Mouse (Mus musculus) embryo, embryonic 10.5 days (tissue): ENCODE measurements around the gene Fstl3.
A peak's percentile ranks its signal among the peaks of the same experiment; 100 is the strongest.

ENCODE experiments used
- DNase-seq: peaks from one replicate; pipeline ENCODE4 v3.0.0-alpha.2; 2015; ENCODE audit warnings: low spot score

Gene Fstl3

DNA sequence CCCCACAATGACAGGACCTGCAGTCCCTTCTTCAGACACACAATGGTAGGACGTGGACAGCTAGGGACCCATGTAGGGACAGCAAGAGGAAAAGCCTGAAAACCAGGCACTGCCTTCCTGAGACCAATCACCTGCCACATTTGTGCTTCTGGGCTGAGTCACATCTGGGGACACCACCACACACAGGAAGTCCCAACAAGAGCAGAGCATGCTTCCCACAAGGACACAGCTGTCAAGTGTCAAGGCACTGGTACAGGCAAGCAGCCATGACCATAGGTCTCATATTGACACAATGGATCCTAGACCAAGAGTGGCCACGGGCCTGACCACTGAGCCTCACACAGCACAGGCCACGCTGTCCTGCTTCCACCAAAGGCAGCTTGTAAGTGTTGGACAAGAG, 14.2 kb upstream of the Fstl3 start:
- DNase-seq: no peak

DNA sequence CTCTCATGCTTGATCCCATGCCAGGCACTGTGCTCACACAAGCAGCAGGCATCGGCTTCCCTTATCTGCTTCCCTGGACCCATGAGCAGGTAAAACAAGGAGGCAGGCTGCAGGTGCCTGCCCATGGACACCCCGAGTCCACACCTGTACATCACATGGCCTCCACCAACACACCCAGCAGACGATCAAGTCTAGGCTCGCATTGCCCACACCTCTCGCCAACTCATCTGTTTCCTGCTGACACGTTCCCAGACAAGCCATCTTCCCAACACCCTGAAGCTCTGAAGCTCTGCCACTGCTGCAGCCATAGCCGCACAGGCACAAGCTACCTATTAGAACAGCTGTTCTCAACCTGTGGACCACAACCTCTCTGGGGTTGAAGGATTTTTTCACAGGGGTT, 12.8 kb upstream of the Fstl3 start:
- DNase-seq: no peak

DNA sequence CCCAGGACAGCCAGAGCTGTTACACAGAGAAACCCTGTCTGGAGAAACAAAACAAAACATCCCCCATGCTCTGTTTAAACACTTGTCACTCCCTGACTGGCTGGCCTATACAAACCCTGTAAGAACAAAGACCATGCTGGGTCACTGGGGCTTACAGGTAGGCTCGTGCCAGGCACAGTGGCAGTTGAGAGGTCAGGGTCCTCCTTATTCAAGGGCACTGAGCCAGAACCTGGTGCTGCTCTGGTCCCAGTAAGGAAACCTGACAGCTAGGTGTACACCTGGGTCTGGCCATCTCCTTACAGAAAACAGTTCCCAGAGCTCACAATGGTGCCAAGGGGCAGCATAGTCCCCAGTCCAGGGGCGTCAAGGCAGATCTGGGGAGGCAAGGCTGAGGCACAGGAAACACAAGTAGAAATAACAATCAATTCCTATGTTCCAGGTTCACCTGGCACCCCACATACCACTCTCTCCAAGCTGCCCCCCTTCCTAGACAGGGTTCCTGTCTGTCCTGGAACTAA, 11.8 kb upstream of the Fstl3 start:
- DNase-seq: no peak

DNA sequence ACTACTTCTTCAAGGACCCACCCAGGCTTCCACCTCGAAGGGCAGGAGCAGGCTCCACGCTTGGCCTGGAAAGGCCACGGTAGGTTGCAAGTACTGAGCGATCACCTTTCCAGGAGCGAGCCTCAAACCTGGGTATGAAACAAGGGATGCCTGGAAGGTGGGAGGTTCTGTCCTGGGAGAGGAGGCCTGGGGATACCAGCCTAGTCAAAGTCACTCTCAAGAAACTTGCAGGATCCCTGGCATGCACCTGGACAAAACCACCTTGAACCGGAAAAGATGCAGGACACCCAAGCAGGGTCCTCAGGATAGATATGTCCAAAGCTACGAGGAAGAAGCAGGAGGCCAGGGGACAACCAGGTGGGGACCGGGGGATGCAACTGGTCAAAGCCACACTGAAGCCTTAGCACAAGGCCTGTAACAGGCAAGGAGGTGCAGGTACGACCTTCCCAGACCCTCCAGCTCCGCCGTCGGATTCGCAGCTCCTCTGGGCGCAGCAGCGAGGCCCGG, 11.0 kb upstream of the Fstl3 start:
- no peak for DNase-seq

DNA sequence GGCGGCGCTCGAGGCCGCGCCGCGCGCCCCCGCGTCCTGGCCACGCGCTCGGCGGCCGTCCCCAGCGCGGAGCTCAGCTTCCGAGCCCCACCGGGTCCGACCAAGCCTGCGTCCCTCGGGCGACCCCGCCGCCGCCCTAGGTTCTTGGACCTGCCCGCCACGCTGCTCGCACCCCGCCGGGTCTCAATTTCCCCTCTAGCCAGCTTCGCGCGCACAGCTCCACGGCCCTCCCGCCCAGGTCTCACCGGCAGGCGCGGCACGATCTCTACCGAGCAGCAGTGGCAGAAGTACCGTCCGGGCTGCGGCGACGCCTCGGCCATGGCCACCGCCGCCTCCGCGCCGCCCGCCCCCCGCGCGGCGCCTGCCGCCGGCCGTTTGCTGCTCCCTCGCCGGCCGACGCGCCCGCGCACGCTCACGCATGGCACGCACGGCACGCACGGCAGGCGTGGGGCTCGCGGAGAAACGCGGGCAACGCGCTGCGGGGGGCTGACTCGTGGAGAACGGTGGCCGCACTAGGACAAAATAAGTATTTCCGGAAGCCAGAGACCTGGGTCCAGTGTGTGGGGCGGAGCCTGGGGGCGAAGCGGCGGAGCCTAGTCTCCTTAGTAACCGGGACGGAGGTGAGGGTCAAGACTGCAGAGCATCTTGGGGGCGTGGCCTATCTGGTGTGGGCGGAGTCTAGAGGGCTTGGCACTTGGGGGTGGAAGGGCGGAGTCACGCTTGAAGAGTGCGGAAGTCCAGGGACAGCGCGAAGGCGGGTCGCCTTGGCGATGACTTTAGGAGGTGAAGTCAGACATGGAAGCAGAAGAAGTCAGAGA, 10.4 kb upstream of the Fstl3 start, which contains the start of gene Rnf126:
Gene Rnf126 (minus strand): TSS at position 445 of the 818 bp plus-strand sequence.
- peak; percentile 100 for DNase-seq

DNA sequence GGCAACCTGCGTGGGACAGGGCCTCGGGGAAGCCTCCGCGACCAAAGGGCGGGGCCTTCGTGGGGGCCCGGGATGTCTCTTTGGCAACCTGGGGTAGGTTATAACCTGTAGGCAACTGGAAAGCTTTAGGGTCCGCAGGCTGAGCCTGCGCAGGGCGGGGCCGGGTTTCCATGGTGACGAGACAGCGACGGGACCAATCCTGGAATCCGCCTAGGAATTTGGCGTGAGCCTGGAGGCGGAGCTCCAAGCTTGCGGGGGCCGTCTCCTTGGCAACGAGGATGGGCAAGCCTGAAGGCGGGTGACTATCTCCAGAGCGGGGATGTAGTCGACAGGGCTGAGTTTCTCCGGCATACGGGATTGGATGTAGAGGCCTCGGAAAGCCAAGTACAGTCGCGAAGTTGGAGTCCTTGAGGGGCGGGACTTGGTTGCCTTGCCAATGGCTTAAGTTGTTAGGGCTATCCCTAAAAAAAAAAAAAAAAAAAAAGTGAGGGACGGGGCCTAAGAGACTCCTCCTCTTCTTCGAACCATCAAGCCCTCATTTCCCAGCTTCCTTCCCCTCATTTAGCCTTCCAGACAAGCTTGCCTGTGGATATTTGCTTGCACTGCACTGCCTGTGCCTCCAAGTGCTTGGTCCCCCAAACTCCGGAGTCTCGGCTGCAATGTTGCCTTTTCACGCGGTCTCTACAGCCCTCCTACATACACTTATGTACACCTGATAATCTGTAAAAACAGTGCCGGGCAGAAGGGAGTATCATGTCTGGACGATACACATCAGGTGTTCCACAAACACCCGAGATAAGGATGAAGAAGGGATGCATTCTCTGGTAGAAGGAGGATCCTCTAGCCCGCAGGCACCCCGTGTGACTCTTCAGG, 9.5 kb upstream of the Fstl3 start:
- peak; percentile 97 for DNase-seq

DNA sequence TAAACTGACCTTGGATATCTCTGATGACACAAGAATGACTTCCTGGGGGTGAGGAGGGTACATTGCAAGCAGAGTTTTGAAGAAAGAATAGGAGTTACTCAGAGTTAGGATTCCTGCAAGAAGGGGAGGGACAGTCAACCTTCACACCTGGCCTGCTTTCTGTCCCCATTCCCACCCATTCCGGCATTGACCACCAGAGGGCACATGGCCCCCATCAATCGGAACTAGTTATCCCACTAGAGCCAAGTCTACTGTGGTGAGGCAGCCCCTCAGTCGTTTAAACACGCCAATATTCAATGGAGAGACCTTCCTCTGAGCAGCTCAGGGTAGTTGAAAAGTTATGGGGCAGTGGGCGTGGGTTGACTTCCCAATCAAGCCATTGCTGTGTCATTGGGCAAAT, 8.7 kb upstream of the Fstl3 start:
- DNase-seq: peak; percentile 87

DNA sequence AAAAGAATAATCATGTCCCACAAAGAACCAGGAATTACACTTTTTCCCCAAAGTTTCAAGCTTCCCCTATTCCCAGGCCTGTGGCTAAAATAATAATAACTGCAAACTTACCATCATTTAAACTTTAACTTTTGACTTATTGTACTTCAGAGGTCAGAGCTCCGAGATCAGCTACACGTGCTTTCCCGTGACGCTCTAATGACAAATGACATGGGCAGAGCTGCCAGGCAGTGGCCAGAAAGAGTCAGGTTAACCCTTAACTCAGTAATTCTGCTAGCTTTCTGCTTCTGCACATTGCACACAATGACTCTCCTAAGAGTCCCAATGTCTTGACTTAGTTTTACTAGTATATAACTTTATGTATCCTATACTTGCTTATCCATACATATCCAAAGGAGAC, 7.7 kb upstream of the Fstl3 start:
- DNase-seq: no peak

DNA sequence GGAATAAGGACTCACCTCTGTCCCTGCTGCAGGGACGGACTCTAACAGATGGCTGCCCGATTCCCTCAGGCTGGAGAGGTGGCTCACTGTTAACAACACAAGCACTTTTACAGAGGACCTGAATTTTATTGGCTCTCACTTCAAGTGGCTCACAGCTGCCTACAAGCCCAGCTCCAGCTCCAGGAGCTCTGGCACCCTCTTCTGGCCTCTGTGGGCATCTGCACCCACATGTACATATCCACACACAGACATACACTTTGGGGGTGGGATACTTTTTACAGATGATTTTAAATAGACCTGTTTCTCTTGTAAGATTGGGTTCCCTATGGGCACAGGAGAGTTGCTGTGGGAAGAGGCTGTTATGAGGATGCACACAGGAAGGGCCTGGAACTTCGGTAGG, 4.8 kb upstream of the Fstl3 start:
- DNase-seq: no peak

DNA sequence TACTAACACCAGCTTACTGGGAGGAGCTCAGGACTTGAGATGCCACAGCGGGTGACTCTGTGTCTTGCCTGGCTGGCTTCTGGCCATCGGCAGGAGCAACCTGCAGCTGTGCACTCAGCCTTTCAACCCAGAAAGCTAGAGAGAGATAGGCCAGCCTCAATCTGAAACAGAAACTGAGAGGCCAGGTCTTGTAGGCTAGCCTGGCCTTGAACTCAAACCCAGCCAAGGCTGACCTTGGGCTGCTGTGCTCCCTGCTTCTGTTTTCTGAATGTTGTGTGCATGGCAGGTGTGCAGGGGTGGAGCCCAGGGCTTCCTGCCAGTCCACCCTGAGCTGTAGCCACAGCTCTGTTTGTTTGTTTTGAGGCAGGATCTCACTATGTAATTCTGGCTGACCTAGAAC, 3.9 kb upstream of the Fstl3 start:
- DNase-seq: no peak

DNA sequence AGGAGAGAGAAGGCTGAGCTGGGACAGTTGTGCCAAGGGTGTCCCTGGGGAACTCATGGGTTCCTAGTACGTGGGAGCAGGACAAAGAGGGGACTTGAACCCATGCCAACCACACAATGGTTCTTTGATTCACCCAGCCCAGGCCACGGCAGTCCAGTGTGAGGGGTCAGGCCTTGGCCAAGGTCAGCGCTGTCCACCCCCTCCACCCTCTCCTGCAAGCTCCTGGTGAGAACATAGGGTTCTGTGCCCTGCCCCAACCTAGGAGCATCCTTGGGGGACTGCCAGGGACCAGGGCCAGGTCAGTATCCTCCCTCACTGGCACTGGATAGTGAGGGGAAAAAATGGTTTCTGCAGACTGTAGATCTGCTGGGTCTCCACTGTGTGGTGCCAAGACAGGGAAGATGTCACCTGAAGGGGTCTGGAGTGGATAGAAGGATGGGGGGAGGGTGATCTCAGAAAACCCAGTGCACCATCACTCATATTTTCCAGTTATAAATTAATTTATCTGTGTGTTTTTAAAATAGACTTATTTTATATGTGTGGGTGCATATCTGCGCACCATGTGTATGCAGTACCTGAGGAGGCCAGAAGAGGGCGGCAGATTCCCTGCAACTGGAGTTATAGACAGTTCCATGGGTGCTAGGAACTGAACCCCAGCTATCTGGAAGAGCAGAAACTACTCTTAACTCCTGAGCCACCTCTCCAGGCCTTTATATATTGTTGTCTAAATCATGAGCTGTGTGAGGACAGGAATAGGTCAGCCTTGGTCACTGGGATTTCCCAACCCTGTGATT, 2.4 kb upstream of the Fstl3 start:
- DNase-seq: no peak

DNA sequence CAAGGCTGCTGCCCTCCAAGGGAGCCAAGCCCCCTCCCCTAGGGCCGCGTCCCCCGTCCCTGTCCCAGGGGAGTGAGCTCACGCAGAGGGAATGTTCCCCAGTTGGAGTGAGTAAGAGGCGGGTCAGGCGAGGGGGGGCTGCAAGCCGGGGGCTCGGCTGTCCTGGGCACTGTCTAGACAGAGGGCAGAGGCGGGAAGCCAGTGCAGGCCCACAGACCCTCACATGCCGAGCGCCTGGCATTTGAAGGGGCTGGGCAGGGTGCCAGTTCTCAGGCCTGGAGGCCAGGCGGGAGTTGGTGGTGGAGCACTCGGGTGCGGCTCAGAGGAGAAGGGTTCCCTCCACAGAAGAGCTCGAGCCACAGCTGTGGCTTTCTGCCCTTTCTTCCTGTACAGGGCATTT, 934 bp downstream of the Fstl3 start:
- no peak for DNase-seq

DNA sequence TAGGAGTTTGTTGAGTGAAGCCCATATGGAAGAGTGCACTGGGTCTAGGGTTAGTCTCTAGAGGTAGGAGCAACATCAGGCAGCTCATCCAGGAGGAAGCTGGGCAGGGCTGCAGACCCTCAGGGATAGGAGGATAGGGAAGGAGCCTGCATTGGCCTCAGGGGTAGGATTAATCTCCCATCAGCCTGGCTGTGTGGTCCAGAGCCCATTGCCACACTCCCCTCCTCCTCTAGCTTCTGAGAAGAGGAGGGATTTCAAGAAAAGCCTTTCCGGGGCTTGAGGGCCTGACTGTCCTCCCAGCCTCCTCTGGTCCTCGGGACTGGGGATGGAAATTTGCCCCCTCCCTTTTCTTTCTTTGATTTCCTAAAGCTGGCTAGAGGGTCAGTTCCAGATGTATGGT, 2.1 kb downstream of the Fstl3 start:
- DNase-seq: no peak

DNA sequence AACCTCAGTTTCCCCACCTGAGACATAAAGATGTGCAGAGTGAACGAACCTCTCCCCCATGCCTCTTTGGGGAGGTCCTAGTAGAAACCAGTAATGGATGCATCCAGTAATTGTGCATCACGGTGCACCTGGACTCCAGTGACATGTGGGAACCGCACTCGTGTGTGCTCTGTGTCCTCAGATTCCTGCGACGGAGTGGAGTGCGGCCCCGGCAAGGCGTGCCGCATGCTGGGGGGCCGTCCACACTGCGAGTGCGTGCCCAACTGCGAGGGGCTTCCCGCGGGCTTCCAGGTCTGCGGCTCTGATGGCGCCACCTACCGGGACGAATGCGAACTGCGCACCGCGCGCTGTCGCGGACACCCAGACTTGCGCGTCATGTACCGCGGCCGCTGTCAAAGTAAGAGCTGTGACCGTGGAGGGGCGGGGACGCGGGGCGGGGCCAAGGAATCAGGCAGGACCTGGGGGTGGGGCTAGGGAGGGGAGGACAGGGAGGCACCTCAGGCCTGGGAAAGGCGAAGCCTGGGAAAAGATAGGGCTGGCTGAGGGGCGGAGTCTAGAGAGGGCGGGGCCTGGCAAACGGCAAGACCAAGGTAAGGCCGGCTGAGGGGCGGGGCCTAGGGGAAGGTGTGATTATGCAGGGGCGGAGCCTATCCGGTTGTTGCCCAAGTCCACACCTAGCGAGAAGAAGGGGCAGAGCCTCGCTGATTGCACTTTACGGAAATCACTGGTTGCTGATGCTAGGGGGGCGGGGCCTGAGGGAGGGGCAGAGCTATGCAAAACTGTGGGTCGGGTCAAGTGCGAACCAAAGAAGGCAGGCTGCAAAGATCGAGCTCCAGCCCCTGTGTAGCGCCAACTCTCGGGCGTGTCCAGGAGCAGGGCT, 3.0 kb downstream of the Fstl3 start:
- peak; percentile 96 for DNase-seq

DNA sequence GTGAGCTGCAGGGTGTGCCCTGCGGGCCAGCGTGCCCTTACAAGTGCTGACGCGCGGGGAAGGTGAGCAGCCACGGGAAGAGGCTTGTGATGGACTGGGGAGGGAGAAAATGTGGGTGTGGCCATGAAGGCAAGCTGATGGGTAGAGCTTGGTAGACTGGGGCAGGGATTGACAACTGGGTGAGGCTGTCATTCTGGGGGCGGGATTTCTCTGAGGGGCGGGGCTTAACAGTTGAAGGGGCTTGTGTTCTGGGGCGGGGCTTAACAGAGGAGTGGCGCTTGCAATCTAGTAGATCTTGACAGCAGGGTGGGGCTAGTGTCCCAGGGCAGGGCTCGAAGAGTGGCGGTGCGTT, 3.6 kb downstream of the Fstl3 start:
- peak; percentile 82 for DNase-seq

DNA sequence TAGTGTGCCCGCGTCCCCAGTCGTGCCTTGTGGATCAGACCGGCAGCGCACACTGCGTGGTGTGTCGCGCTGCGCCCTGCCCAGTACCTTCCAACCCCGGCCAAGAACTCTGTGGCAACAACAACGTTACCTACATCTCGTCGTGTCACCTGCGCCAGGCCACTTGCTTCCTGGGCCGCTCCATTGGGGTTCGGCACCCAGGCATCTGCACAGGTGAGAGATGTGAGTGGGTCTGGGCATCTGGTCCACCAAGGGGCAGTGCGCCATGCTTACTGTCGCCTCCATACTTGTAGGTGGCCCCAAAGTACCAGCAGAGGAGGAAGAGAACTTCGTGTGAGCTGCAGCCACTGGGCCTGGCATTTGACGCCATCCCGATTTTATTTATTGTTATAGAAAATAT, 4.1 kb downstream of the Fstl3 start:
- no peak for DNase-seq

DNA sequence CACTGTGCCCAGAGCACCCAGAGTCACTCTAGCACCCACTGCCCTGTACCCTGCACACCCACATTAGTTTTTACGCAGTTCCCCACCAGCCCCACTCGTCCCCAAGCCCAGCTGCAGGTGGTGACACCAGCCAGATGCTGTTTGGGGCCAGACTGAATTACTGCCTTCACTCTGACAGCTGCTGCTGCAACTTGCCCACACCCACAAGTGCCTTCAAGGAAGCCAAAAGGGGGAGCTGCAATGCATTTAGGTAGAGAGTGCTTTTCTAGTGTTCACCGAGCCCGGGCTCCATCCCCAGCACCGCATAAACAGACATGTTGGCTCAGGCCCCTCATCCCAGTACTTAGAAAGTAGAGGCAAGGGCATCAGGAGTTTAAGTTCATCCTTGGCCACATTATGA, 4.9 kb downstream of the Fstl3 start:
- DNase-seq: no peak

DNA sequence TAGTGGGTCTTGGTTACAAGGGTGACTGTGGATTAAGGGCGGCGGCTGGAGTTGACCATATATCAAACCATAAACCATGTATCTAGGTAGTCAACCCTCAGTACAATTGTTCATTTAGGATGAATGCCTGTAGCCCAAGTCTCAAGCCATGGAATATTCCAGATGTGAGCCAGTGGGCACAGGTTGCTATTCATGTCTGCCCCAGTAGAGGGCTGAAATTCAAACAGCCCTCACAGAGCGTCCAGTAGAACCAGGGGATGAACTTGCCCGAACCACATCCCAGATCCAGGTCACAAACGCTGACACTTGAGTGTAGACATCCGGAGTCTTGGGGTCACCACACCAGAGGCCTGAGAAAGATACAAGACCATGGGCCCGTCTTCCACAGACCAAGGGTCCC, 6.0 kb downstream of the Fstl3 start:
- DNase-seq: no peak

DNA sequence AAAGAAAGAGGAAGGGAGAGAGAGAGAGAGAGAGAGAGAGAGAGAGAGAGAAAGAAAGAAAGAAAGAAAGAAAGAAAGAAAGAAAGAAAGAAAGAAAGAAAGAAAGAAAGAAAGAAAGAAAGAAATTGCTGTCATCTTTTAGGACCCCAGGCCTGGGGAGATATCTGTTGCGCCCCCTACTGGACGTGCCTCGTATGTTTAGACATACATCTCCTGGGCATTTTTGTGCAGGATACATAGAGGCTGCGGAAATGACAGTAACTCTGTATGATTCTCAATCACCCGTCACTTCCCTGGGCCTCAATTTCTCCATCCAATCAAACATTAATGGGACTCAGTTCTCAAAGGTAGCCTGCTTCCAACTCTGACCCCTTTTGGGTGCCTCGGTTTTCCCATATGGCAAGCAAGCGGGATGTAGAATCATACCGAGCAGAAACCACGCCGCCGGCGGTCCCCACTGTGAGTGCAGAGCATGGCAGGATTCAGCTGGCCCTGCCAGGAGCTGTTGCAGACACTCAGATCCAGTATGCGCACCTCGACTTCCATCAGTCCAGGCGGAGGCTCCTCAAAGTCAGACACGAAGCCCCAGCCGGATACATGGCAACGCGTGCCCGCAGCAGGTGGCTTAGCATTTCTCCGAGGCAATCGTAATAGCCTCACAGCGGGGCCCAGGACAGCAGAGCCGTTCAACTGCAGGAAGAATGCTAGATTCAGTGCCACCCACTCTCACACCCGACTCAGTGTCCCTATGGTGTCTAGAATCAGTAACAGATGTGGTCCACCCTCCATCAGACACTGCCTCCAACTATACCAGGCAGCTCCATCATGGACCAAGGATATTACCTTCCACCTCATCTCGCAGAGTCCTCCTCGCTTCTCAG, 7.1 kb downstream of the Fstl3 start:
- peak; percentile 81 for DNase-seq
